9 mouse cellular contexts compared by ENCODE assay signal in the genomic region with DNA sequence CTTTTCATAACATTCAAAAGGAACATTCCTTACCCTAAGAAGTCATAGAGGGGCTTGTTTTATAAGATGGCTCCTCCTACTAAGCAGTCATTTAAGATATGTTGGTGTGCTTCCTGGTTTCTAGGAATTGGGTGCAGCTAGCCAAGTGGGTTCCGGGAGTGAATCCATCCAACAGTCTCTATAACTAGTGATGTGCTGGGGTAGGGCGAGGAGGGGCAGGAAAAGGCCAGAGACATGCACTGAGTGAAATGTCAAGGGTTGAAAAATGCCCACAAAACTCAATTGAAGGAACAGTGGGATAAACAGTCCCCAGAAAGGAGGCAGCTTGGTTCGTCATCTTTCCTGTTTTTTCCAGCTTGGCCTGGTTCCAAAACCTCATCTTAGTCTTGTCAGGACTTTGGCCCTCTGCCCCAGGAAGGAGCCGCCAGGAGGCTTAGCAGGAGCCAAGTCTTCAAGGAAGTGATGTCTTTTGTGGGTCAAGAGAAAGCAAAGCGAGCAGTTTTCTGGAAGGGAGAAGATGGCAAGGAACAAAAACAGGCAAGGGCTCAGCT. TPM values are rescaled to one million over a fixed set of nuclear protein-coding genes. Genes with fewer than 3 reads are reported as not detected.
A peak's percentile ranks its signal among the peaks of the same experiment; 100 is the strongest.
DNase-seq lines count a peak whose midpoint lies in the region; ATAC-seq and TF ChIP-seq lines count a peak whose summit lies in the region.
"Had no signal": no experiment of that assay in that cellular context is flagged by ENCODE, and none has a peak within 500 bp of the region (broad histone marks: within the 10 kb centered on the region; RNA-seq: fewer than 3 reads in every experiment).

No protein-coding gene starts in this region.

- no peak for TF ChIP-seq CTCF in small intestine, adult 2 months (IDR thresholded peaks at IDR 0.05; ENCODE audit: extremely low read depth, insufficient read length, insufficient replicate concordance, low read depth, low read length)

- peak; percentile 72 to 74 for DNase-seq in cerebellum, postnatal 36 days
- DNase-seq in heart, adult 8-10 months (ENCODE audit: low spot score): peak; percentile 95

- no peaks in the 10 kb centered on the region for H3K27me3 ChIP-seq in megakaryocyte, embryonic 14.5 days (replicated peaks)
- H3K27me3 ChIP-seq in kidney, embryonic 16.5 days (ENCODE audit: insufficient read depth, low read length): no peaks in the 10 kb centered on the region
- peaks cover 29% of the 10 kb centered on the region for H3K27me3 ChIP-seq in liver, embryonic 15.5 days
- H3K27me3 ChIP-seq in small intestine, adult 2 months (ENCODE audit: control insufficient read depth, insufficient read depth, low read length): no peaks in the 10 kb centered on the region

- no peak for TF ChIP-seq POLR2A in small intestine, adult 2 months (IDR thresholded peaks at IDR 0.05; ENCODE audit: low read depth, low read length)

- peaks cover 6% of the 10 kb centered on the region for H3K36me3 ChIP-seq in megakaryocyte, embryonic 14.5 days (replicated peaks; ENCODE audit: low read length)
- H3K36me3 ChIP-seq in kidney, embryonic 16.5 days (ENCODE audit: insufficient read depth, low read length): no peaks in the 10 kb centered on the region
- no peaks in the 10 kb centered on the region for H3K36me3 ChIP-seq in liver, embryonic 15.5 days (replicated peaks)
- H3K36me3 ChIP-seq in small intestine, adult 2 months (ENCODE audit: control insufficient read depth, insufficient read depth, low read length): no peaks in the 10 kb centered on the region
- H3K36me3 ChIP-seq: G1E had no signal

- ATAC-seq in megakaryocyte, adult 5-6 weeks (ENCODE audit: poor library complexity, severe bottlenecking): no peak
- peak; percentile 71 for ATAC-seq in kidney, embryonic 16.5 days (ENCODE audit: low FRiP score, low TSS enrichment)
- no peak for ATAC-seq in liver, embryonic 15.5 days (ENCODE audit: insufficient read depth)
- no peak for ATAC-seq in granulocyte monocyte progenitor cell, adult 5-6 weeks (replicated peaks; ENCODE audit: poor library complexity, severe bottlenecking)

- H3K27ac ChIP-seq in kidney, embryonic 16.5 days (ENCODE audit: low read length): peak overlapping the region; percentile 59
- peak overlapping the region; percentile 89 for H3K27ac ChIP-seq in liver, embryonic 15.5 days (replicated peaks)
- H3K27ac ChIP-seq in small intestine, adult 2 months (ENCODE audit: insufficient read depth, low read depth, low read length): peak overlapping the region; percentile 76

- WGBS in kidney, embryonic 16.5 days: 47% methylated on average over 5 of the region's 5 CpGs
- WGBS in liver, embryonic 15.5 days (ENCODE audit: insufficient replicate concordance): 61% methylated on average over 5 of the region's 5 CpGs
- 15% methylated on average over 5 of the region's 5 CpGs for WGBS in small intestine, adult 2 months

- peak overlapping the region; percentile 2 for H3K4me3 ChIP-seq in megakaryocyte, embryonic 14.5 days (replicated peaks)
- no peak overlapping the region for H3K4me3 ChIP-seq in kidney, embryonic 16.5 days (ENCODE audit: low read length)
- H3K4me3 ChIP-seq in liver, embryonic 15.5 days (replicated peaks): no peak overlapping the region
- peak overlapping the region; percentile 28; the same call in 1 of the 2 replicates for H3K4me3 ChIP-seq in small intestine, adult 2 months (ENCODE audit: low read depth, low read length)

- peaks cover 48% of the 10 kb centered on the region for H3K4me1 ChIP-seq in megakaryocyte, embryonic 14.5 days
- peaks cover 22% of the 10 kb centered on the region for H3K4me1 ChIP-seq in kidney, embryonic 16.5 days (ENCODE audit: insufficient read depth, low read length)
- H3K4me1 ChIP-seq in liver, embryonic 15.5 days (replicated peaks): peaks cover 51% of the 10 kb centered on the region
- H3K4me1 ChIP-seq in small intestine, adult 2 months (ENCODE audit: control insufficient read depth, insufficient read depth, insufficient read length, low read length): peaks cover 29% of the 10 kb centered on the region

- H3K4me2 ChIP-seq in kidney, embryonic 16.5 days (replicated peaks; ENCODE audit: low read depth, low read length): 0 out of 2 replicates have a peak overlapping the region, but pooled peaks have one; percentile 2
- no peak overlapping the region for H3K4me2 ChIP-seq in liver, embryonic 15.5 days

- H3K9ac ChIP-seq in kidney, embryonic 16.5 days (replicated peaks; ENCODE audit: low read length): no peak overlapping the region
- H3K9ac ChIP-seq in liver, embryonic 15.5 days: no peak overlapping the region

- peaks cover 7% of the 10 kb centered on the region for H3K9me3 ChIP-seq in megakaryocyte, embryonic 14.5 days
- H3K9me3 ChIP-seq in kidney, embryonic 16.5 days (ENCODE audit: low read length): 0 out of 2 replicates have a peak, but pooled peaks cover 6% of the 10 kb centered on the region
- H3K9me3 ChIP-seq in liver, embryonic 15.5 days (replicated peaks): no peaks in the 10 kb centered on the region
- H3K9me3 ChIP-seq: G1E had no signal

RNA-seq across cellular contexts. Expression of gene Top1, which starts 24.0 kb away (rescaled TPM):
- polyA plus RNA-seq in megakaryocyte, embryonic 14.5 days (2012; ENCODE audit: insufficient read depth, low replicate concordance): 43.0 and 107 TPM in 2 replicates
- total RNA-seq in megakaryocyte, adult 5-6 weeks (2015): 70.9 and 75.9 TPM in 2 replicates
- total RNA-seq in megakaryocyte, adult 5-6 weeks (2017): 99.2 and 125 TPM in 2 replicates
- total RNA-seq in heart, adult 8-10 months (2022): 10 to 100 TPM; 39.8 to 46.9 (median 43.0) TPM
- 67.7 and 89.9 TPM in 2 replicates for polyA plus RNA-seq in kidney, embryonic 16.5 days (2015; fragmentation: Nextera tagmentation; extraction: Ambion mirVana)
- 55.3 and 56.7 TPM in 2 replicates for polyA plus RNA-seq in liver, embryonic 15.5 days (2015; fragmentation: Nextera tagmentation; extraction: Ambion mirVana)
- 9.0 and 18.0 TPM in 2 replicates for polyA plus RNA-seq in small intestine, adult 2 months (2012; rRNA removed)
- total RNA-seq in granulocyte monocyte progenitor cell, adult 5-6 weeks (2014; fragmentation: Nextera tagmentation): 85.0 and 98.9 TPM in 2 replicates
- total RNA-seq in granulocyte monocyte progenitor cell, adult 5-6 weeks (2017): 154 and 157 TPM in 2 replicates

Comparison
In these comparisons a context has a peak if more than half of its experiments do, and no peak if none do; other contexts are left out.
1. H3K4me3 ChIP-seq: peak in megakaryocyte, embryonic 14.5 days (single experiment) and small intestine, adult 2 months (single experiment); none in kidney, embryonic 16.5 days (single experiment) and liver, embryonic 15.5 days (single experiment).
2. Peak in every context shown above with its lines, with median percentiles within 50 percentile points of each other: H3K27ac ChIP-seq.